ENCODE assay signal across 7 mouse cellular contexts in the genomic region with DNA sequence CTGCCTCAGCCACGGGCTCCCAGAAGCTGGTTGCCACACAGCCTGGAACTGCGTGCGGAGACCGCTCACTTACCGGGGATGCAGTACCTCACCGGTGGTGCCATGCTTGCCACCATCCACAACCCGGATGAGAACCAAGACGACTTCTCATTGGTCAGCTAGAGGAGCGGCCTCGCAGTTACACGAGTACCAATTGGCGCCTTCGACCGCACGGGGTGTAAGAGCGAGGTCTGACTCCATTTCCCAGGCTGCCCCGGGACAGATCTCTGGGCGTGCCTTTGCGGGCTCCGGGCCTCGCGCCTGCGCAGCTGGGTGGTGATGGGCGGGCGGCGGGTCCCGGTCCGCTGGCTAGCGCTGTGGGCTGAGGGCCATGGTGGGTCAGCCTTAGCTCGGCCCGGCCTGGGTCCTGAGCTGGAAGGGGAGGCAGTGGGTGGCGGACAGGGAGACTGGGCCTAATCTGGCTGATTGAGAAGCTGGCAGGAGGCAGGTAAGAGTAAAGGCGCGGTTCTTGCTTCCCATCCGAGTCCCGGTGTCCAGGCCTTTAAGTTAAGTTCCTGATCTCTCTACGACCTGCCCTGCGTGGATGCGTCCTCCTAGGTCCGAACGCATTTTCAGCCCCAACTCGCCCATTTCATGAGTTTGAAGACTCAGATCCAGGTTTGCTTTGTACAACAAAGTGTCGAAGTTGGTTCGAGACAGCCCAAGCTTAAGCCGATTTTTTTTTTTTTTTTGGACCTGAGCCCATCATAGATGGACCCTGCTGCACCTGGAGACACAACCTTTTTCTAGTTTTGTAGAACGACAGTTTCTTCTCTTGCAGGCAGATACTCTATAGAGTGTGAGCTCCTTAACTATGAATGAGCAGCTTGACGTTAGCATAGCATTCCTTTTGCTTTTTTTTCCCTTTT. TPM values are rescaled to one million over a fixed set of nuclear protein-coding genes. Genes with fewer than 3 reads are reported as not detected.
A peak's percentile ranks its signal among the peaks of the same experiment; 100 is the strongest.
DNase-seq lines count a peak whose midpoint lies in the region; ATAC-seq lines count a peak whose summit lies in the region.

Exosc1 (minus strand) TSS at position 245 of the 908 bp plus-strand sequence.
Zdhhc16 (plus strand) TSS at position 302 of the 908 bp plus-strand sequence.

- intact Hi-C loops in gastrocnemius, postnatal 36 days (cut with DNase I), result no loop called here
- intact Hi-C loops in left cerebral cortex, postnatal 25 days (cut with DNase I), result loop anchor here (5.0 kb wide), 1 partner anchor 99 kb away; no protein-coding TSS in a partner anchor

- no peaks in the 10 kb centered on the region for H3K9me3 ChIP-seq in intestine, embryonic 15.5 days
- H3K9me3 ChIP-seq in midbrain, embryonic 10.5 days (replicated peaks), result no peaks in the 10 kb centered on the region

- peak; percentile 100 for ATAC-seq in intestine, embryonic 15.5 days

- H3K4me2 ChIP-seq in intestine, embryonic 15.5 days (replicated peaks), result peak within 1 kb of the TSS; percentile 82

- H3K9ac ChIP-seq in intestine, embryonic 15.5 days, result peak within 1 kb of the TSS; percentile 84

- H3K4me1 ChIP-seq in intestine, embryonic 15.5 days (replicated peaks), result peaks cover 11% of the 10 kb centered on the region
- peaks cover 24% of the 10 kb centered on the region for H3K4me1 ChIP-seq in midbrain, embryonic 10.5 days

- H3K27me3 ChIP-seq in intestine, embryonic 15.5 days (replicated peaks), result no peaks in the 10 kb centered on the region
- no peaks in the 10 kb centered on the region for H3K27me3 ChIP-seq in midbrain, embryonic 10.5 days (ENCODE audit: low read depth, poor library complexity, severe bottlenecking)

- 0 out of 2 replicates have a peak within 1 kb of the TSS, but pooled peaks have one; percentile 44 for H3K27ac ChIP-seq in intestine, embryonic 15.5 days
- H3K27ac ChIP-seq in midbrain, embryonic 10.5 days (replicated peaks), result peak within 1 kb of the TSS; percentile 90

- DNase-seq in adrenal gland, adult 2 months, result peak; percentile 99
- DNase-seq in embryo, embryonic 11.5 days (ENCODE audit: low read depth, low spot score), result peak; percentile 96
- peak; percentile 95 to 96 for DNase-seq in gastrocnemius, postnatal 36 days
- peak; percentile 99 to 100 for DNase-seq in left cerebral cortex, postnatal 25 days (ENCODE audit: low spot score in 2 of 2)
- DNase-seq in midbrain, embryonic 10.5 days (ENCODE audit: low spot score), result peak; percentile 98
- DNase-seq in right cerebral cortex, postnatal 4 days, result peak; percentile 95

- H3K4me3 ChIP-seq in intestine, embryonic 15.5 days (replicated peaks), result peak within 1 kb of the TSS; percentile 77
- peak within 1 kb of the TSS; percentile 98 for H3K4me3 ChIP-seq in midbrain, embryonic 10.5 days

- peaks cover 14% of the 10 kb centered on the region; the same call in 1 of the 2 replicates for H3K36me3 ChIP-seq in intestine, embryonic 15.5 days
- H3K36me3 ChIP-seq in midbrain, embryonic 10.5 days, result peaks cover 51% of the 10 kb centered on the region

- under 1% methylated on average over 47 of the region's 47 CpGs for WGBS in intestine, embryonic 15.5 days
- under 1% methylated on average over 47 of the region's 47 CpGs for WGBS in midbrain, embryonic 10.5 days

RNA-seq across cellular contexts. Expression of gene Exosc1, which starts in this region (rescaled TPM):
- 10 to 100 TPM; 28.2 to 31.9 TPM for total RNA-seq in adrenal gland, adult 2 months (2021)
- 6.9 and 9.4 TPM in 2 replicates for polyA plus RNA-seq in adrenal gland, adult 2 months (2012; rRNA removed)
- 10 to 100 TPM; 13.2 to 15.3 TPM for total RNA-seq in gastrocnemius, postnatal 36 days (2021)
- polyA plus RNA-seq in intestine, embryonic 15.5 days (2015; fragmentation: Nextera tagmentation; extraction: Ambion mirVana), result 65.4 and 72.5 TPM in 2 replicates
- 10 to 100 TPM; 28.0 to 28.5 TPM for total RNA-seq in left cerebral cortex, postnatal 25 days (2021)
- 82.1 and 96.4 TPM in 2 replicates for polyA plus RNA-seq in midbrain, embryonic 10.5 days (2016; fragmentation: Nextera tagmentation; extraction: Ambion mirVana)

RNA-seq across cellular contexts. Expression of gene Zdhhc16, which starts in this region (rescaled TPM):
- 10 to 100 TPM; 26.0 to 26.2 TPM for total RNA-seq in adrenal gland, adult 2 months (2021)
- polyA plus RNA-seq in adrenal gland, adult 2 months (2012; rRNA removed), result 56.9 and 73.6 TPM in 2 replicates
- total RNA-seq in gastrocnemius, postnatal 36 days (2021), result 10 to 100 TPM; 20.7 to 21.3 TPM
- 67.1 and 71.9 TPM in 2 replicates for polyA plus RNA-seq in intestine, embryonic 15.5 days (2015; fragmentation: Nextera tagmentation; extraction: Ambion mirVana)
- total RNA-seq in left cerebral cortex, postnatal 25 days (2021), result 10 to 100 TPM; 45.3 to 46.2 TPM
- polyA plus RNA-seq in midbrain, embryonic 10.5 days (2016; fragmentation: Nextera tagmentation; extraction: Ambion mirVana), result 88.4 and 91.6 TPM in 2 replicates

Comparison
In these comparisons a context has a peak if more than half of its experiments do, and no peak if none do; other contexts are left out.
1. Peak in every context shown above with its lines: DNase-seq, ATAC-seq, H3K4me3 ChIP-seq and H3K27ac ChIP-seq.